ENCODE assay signal across 18 mouse cellular contexts in the genomic region with DNA sequence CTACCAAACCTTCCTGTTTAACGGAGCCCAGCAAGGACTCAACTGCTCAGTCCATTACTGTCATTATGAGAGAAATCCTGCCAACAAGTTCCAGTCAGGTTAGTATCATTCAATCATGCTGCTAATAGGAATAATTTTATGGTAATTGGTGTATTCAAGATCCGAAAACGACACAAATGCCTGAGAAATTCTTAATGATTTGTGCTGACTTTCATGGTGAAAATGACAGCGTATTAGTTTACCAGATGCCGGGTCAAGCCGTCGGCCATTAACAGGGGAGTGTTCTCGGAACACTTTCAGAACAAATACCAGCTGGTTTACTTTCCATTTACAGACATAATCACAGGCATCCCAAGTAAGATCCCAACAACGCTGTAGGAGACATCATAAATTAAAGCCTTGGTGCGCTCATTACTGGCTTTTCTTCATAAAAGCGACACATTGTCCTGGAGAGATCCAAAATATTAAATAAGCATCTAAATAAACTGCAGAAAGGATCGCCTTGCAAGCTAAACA.
DNase-seq lines count a peak whose midpoint lies in the region; ATAC-seq and TF ChIP-seq lines count a peak whose summit lies in the region.
"Had no signal": no experiment of that assay in that cellular context is flagged by ENCODE, and none has a peak within 500 bp of the region (broad histone marks: within the 10 kb centered on the region; RNA-seq: fewer than 3 reads in every experiment).

No protein-coding gene starts in this region.

- 43% methylated on average over 12 of the region's 12 CpGs for WGBS in kidney, embryonic 16.5 days
- 25% methylated on average over 12 of the region's 12 CpGs for WGBS in forebrain, postnatal 0 days

- peak overlapping the region; percentile 20 for H3K4me3 ChIP-seq in gastrocnemius, adult 2 months
- no peak overlapping the region for H3K4me3 ChIP-seq in kidney, embryonic 16.5 days (ENCODE audit: low read length)
- H3K4me3 ChIP-seq in forebrain, postnatal 0 days (ENCODE audit: low read depth, low read length): no peak overlapping the region
- H3K4me3 ChIP-seq: embryonic facial prominence, embryonic 10.5 days; heart, embryonic 13.5 days; hindbrain, embryonic 15.5 days had no signal

- TF ChIP-seq POLR2A in brain, embryonic 14.5 days (IDR thresholded peaks at IDR 0.05; ENCODE audit: borderline replicate concordance, extremely low read depth, insufficient read depth, insufficient read length, poor library complexity, severe bottlenecking): no peak

- H3K9me3 ChIP-seq in kidney, embryonic 16.5 days (ENCODE audit: low read length): no peaks in the 10 kb centered on the region
- H3K9me3 ChIP-seq in forebrain, postnatal 0 days (ENCODE audit: low read length): no peaks in the 10 kb centered on the region
- H3K9me3 ChIP-seq: embryonic facial prominence, embryonic 10.5 days; heart, embryonic 13.5 days; hindbrain, embryonic 15.5 days had no signal

- H3K27me3 ChIP-seq in kidney, embryonic 16.5 days (ENCODE audit: insufficient read depth, low read length): no peaks in the 10 kb centered on the region
- H3K27me3 ChIP-seq in forebrain, postnatal 0 days (ENCODE audit: insufficient read depth, low read length): no peaks in the 10 kb centered on the region
- H3K27me3 ChIP-seq: heart, embryonic 13.5 days; hindbrain, embryonic 15.5 days had no signal

- no peaks in the 10 kb centered on the region for H3K4me1 ChIP-seq in kidney, embryonic 16.5 days (ENCODE audit: insufficient read depth, low read length)
- no peaks in the 10 kb centered on the region for H3K4me1 ChIP-seq in forebrain, postnatal 0 days (ENCODE audit: insufficient read depth)
- H3K4me1 ChIP-seq: embryonic facial prominence, embryonic 10.5 days; heart, embryonic 13.5 days; hindbrain, embryonic 15.5 days had no signal

- TF ChIP-seq CTCF in gastrocnemius, adult 2 months (IDR thresholded peaks at IDR 0.05): no peak
- TF ChIP-seq CTCF in brain, embryonic 14.5 days (IDR thresholded peaks at IDR 0.05; ENCODE audit: borderline replicate concordance, extremely low read depth, insufficient read depth, insufficient read length): no peak
- no peak for TF ChIP-seq CTCF in forebrain, postnatal 0 days (IDR thresholded peaks at IDR 0.05; ENCODE audit: low read depth)

- no peak for DNase-seq in gastrocnemius, adult 2 months
- DNase-seq in gastrocnemius, postnatal 14 days: no peak
- DNase-seq in kidney, postnatal 25 days: no peak
- DNase-seq in brain, embryonic 14.5 days (ENCODE audit: low read depth): peak; percentile 73
- peak; percentile 17 for DNase-seq in forebrain, postnatal 0 days
- no peak for DNase-seq in cerebellum, postnatal 4 days (ENCODE audit: low spot score in 2 of 2)
- DNase-seq in left cerebral cortex, adult 8-10 months (ENCODE audit: low spot score in 2 of 2): no peak
- DNase-seq: adrenal gland, postnatal 10 days; cerebellum, adult 18-20 months; cerebellum, adult 9-11 months; cerebellum, postnatal 36 days; gastrocnemius, postnatal 36 days; heart, adult 11 months; heart, postnatal 36 days had no signal

- no peak for ATAC-seq in kidney, embryonic 16.5 days (ENCODE audit: low FRiP score, low TSS enrichment)
- ATAC-seq in forebrain, postnatal 0 days: no peak

- peak overlapping the region; percentile 28; the same call in 1 of the 2 replicates for H3K4me2 ChIP-seq in kidney, embryonic 16.5 days (replicated peaks; ENCODE audit: low read depth, low read length)
- H3K4me2 ChIP-seq in forebrain, postnatal 0 days (ENCODE audit: low read depth): no peak overlapping the region
- H3K4me2 ChIP-seq: heart, embryonic 13.5 days; hindbrain, embryonic 15.5 days had no signal

- intact Hi-C loops in gastrocnemius, adult 2 months (cut with DNase I): no loop called here
- intact Hi-C loops in gastrocnemius, postnatal 14 days (cut with DNase I; ENCODE audit: low total_unique reads): no loop called here

- no peaks in the 10 kb centered on the region for H3K36me3 ChIP-seq in kidney, embryonic 16.5 days (ENCODE audit: insufficient read depth, low read length)
- no peaks in the 10 kb centered on the region for H3K36me3 ChIP-seq in forebrain, postnatal 0 days (ENCODE audit: insufficient read depth)
- H3K36me3 ChIP-seq: embryonic facial prominence, embryonic 10.5 days; heart, embryonic 13.5 days; hindbrain, embryonic 15.5 days had no signal

- no peak overlapping the region for H3K9ac ChIP-seq in kidney, embryonic 16.5 days (replicated peaks; ENCODE audit: low read length)
- no peak overlapping the region for H3K9ac ChIP-seq in forebrain, postnatal 0 days
- H3K9ac ChIP-seq: heart, embryonic 13.5 days; hindbrain, embryonic 15.5 days had no signal

- no peak overlapping the region for H3K27ac ChIP-seq in gastrocnemius, adult 2 months
- no peak overlapping the region for H3K27ac ChIP-seq in kidney, embryonic 16.5 days (ENCODE audit: low read length)
- no peak overlapping the region for H3K27ac ChIP-seq in forebrain, postnatal 0 days (ENCODE audit: low read depth, low read length)
- H3K27ac ChIP-seq: embryonic facial prominence, embryonic 10.5 days; heart, embryonic 13.5 days; hindbrain, embryonic 15.5 days had no signal

Comparison
In these comparisons a context has a peak if more than half of its experiments do, and no peak if none do; other contexts are left out.
1. DNase-seq: peak in brain, embryonic 14.5 days (single experiment) and forebrain, postnatal 0 days (single experiment); none in gastrocnemius, adult 2 months (single experiment), gastrocnemius, postnatal 14 days (single experiment), kidney, postnatal 25 days (0 of 2), cerebellum, postnatal 4 days (0 of 2) and left cerebral cortex, adult 8-10 months (0 of 2).